Mouse (Mus musculus) C2C12 (cell line): ENCODE measurements at regions not wholly inside any gene's neighbourhood (a gene's known extent, or its start where the extent isn't known, plus 50 kb on each side); places are given as distances from the start of the nearest gene placed in this dataset.

Source experiments
- CTCF ChIP-seq: IDR thresholded peaks from one replicate; pipeline ENCODE4 v1.5.1; 2011; ENCODE audit not compliant: control insufficient read depth, insufficient read depth, insufficient read length
- MAX ChIP-seq: IDR thresholded peaks from one replicate; pipeline ENCODE4 v1.6.1; 2011; ENCODE audit warnings: mild to moderate bottlenecking, control low read depth
- MYOG ChIP-seq: IDR thresholded peaks from one replicate; pipeline ENCODE4 v1.6.1; 2011; ENCODE audit not compliant: control insufficient read depth, insufficient read length; ENCODE audit errors: extremely low read depth
- USF1 ChIP-seq: IDR thresholded peaks from one replicate; pipeline ENCODE4 v1.6.1; 2011; ENCODE audit warnings: low read depth, mild to moderate bottlenecking, control low read depth, moderate library complexity

- TF ChIP-seq CTCF (no peak), USF1 (no peak), MYOG (no peak), MAX (no peak)
These were observed 271.8 kb downstream of the Foxo1 start for GRCm38 (mm10) chr3:52539813-52540378.
